ENCODE assay signal across 9 mouse cellular contexts in genomic region chr7:141972831-141973619, GRCm38 (mm10). TPM values are rescaled to one million over a fixed set of nuclear protein-coding genes. Genes with fewer than 3 reads are reported as not detected.
DNase-seq lines count a peak whose midpoint lies in the region; ATAC-seq and TF ChIP-seq lines count a peak whose summit lies in the region.
"Had no signal": no experiment of that assay in that cellular context is flagged by ENCODE, and none has a peak within 500 bp of the region (broad histone marks: within the 10 kb centered on the region; RNA-seq: fewer than 3 reads in every experiment).

No protein-coding gene starts in this region.

- no peaks in the 10 kb centered on the region for H3K9me3 ChIP-seq in forebrain, postnatal 0 days (ENCODE audit: low read length)
- H3K9me3 ChIP-seq: liver, embryonic 15.5 days had no signal

- no peak for ATAC-seq in forebrain, postnatal 0 days
- ATAC-seq in megakaryocyte progenitor cell, adult 5-6 weeks (replicated peaks; ENCODE audit: poor library complexity) = peak; percentile 76

- H3K36me3 ChIP-seq in heart, adult 2 months (ENCODE audit: control insufficient read depth, insufficient read depth, low read length) = no peaks in the 10 kb centered on the region
- H3K36me3 ChIP-seq in forebrain, postnatal 0 days (ENCODE audit: insufficient read depth) = no peaks in the 10 kb centered on the region
- H3K36me3 ChIP-seq in thymus, adult 2 months (ENCODE audit: control insufficient read depth, insufficient read depth, low read length) = no peaks in the 10 kb centered on the region
- H3K36me3 ChIP-seq: liver, embryonic 15.5 days had no signal

- no peaks in the 10 kb centered on the region for H3K4me1 ChIP-seq in heart, adult 2 months (ENCODE audit: control insufficient read depth, insufficient read depth, low read length)
- H3K4me1 ChIP-seq in forebrain, postnatal 0 days (ENCODE audit: insufficient read depth) = peaks cover 4% of the 10 kb centered on the region; the same call in 1 of the 2 replicates
- H3K4me1 ChIP-seq in thymus, adult 2 months (replicated peaks; ENCODE audit: control insufficient read depth, insufficient read depth, low read length) = peaks cover 7% of the 10 kb centered on the region
- H3K4me1 ChIP-seq: liver, embryonic 15.5 days had no signal

- no peak for TF ChIP-seq EP300 in heart, adult 2 months (IDR thresholded peaks at IDR 0.05; ENCODE audit: insufficient read depth, low read depth, low read length)

- no peak overlapping the region for H3K9ac ChIP-seq in heart, adult 2 months (ENCODE audit: low read depth, low read length)
- H3K9ac ChIP-seq in forebrain, postnatal 0 days = no peak overlapping the region
- H3K9ac ChIP-seq: liver, embryonic 15.5 days had no signal

- 18% methylated on average over 7 of the region's 7 CpGs for WGBS in heart, adult 2 months
- WGBS in forebrain, postnatal 0 days = 47% methylated on average over 7 of the region's 7 CpGs
- 15% methylated on average over 7 of the region's 7 CpGs for WGBS in thymus, adult 2 months

- DNase-seq in heart, adult 2 months = no peak
- DNase-seq in heart, adult 11 months = no peak
- peak; percentile 44 for DNase-seq in A20 (ENCODE audit: low read depth, low spot score)
- peak; percentile 82 for DNase-seq in brain, adult 2 months (ENCODE audit: low read depth, low spot score)
- DNase-seq in forebrain, postnatal 0 days = peak; percentile 36
- DNase-seq in thymus, adult 2 months = peak; percentile 47
- no peak for DNase-seq in spleen, adult 12 weeks (ENCODE audit: low spot score)

- intact Hi-C loops in heart, adult 2 months (cut with DNase I) = no loop called here

- no peak for TF ChIP-seq POLR2A in heart, adult 2 months (IDR thresholded peaks at IDR 0.05; ENCODE audit: insufficient read depth, low read depth, low read length)
- TF ChIP-seq POLR2A in thymus, adult 2 months (IDR thresholded peaks at IDR 0.05; ENCODE audit: control insufficient read depth, extremely low read depth, insufficient read depth, low read length, poor library complexity) = no peak

- no peak overlapping the region for H3K27ac ChIP-seq in heart, adult 2 months
- no peak overlapping the region for H3K27ac ChIP-seq in forebrain, postnatal 0 days (ENCODE audit: low read depth, low read length)
- H3K27ac ChIP-seq in thymus, adult 2 months (ENCODE audit: control insufficient read depth, insufficient read depth, low read length) = no peak overlapping the region
- H3K27ac ChIP-seq: liver, embryonic 15.5 days had no signal

- peak; percentile 43 for TF ChIP-seq CTCF in heart, adult 2 months (IDR thresholded peaks at IDR 0.05)
- peak; percentile 47 for TF ChIP-seq CTCF in forebrain, postnatal 0 days (IDR thresholded peaks at IDR 0.05; ENCODE audit: low read depth)
- TF ChIP-seq CTCF in thymus, adult 2 months (IDR thresholded peaks at IDR 0.05; ENCODE audit: borderline replicate concordance, control insufficient read depth, extremely low read depth, insufficient read depth, low read length, poor library complexity) = peak; percentile 3; the same call in 1 of the 2 replicates

- no peak overlapping the region for H3K4me2 ChIP-seq in forebrain, postnatal 0 days (ENCODE audit: low read depth)
- H3K4me2 ChIP-seq: liver, embryonic 15.5 days had no signal

- H3K79me2 ChIP-seq in heart, adult 2 months (replicated peaks; ENCODE audit: control insufficient read depth, insufficient read depth, low read length) = no peaks in the 10 kb centered on the region

- H3K27me3 ChIP-seq in heart, adult 2 months (ENCODE audit: control insufficient read depth, insufficient read depth, low read length) = no peaks in the 10 kb centered on the region
- no peaks in the 10 kb centered on the region for H3K27me3 ChIP-seq in forebrain, postnatal 0 days (ENCODE audit: insufficient read depth, low read length)
- H3K27me3 ChIP-seq in thymus, adult 2 months (ENCODE audit: control insufficient read depth, insufficient read depth, low read length) = no peaks in the 10 kb centered on the region
- H3K27me3 ChIP-seq: liver, embryonic 15.5 days had no signal

- H3K4me3 ChIP-seq in heart, adult 2 months = no peak overlapping the region
- H3K4me3 ChIP-seq in forebrain, postnatal 0 days (ENCODE audit: low read depth, low read length) = no peak overlapping the region
- H3K4me3 ChIP-seq in thymus, adult 2 months (ENCODE audit: control insufficient read depth, insufficient read depth, low read length) = no peak overlapping the region
- H3K4me3 ChIP-seq: liver, embryonic 15.5 days had no signal

RNA-seq across cellular contexts. Expression of gene Brsk2, which starts 23.5 kb away (rescaled TPM):
- under 1 TPM; 0.07 to 0.18 TPM for total RNA-seq in heart, adult 2 months (2021)
- polyA plus RNA-seq in heart, adult 2 months (2012; rRNA removed) = 0.20 and 0.23 TPM in 2 replicates
- total RNA-seq in forebrain, postnatal 0 days (2014; rRNA removed) = 107 and 132 TPM in 2 replicates
- 15.8 and 18.3 TPM in 2 replicates for polyA plus RNA-seq in forebrain, postnatal 0 days (2015; fragmentation: Nextera tagmentation; extraction: Ambion mirVana)
- total RNA-seq in megakaryocyte progenitor cell, adult 5-6 weeks (2015) = not detected in 2 replicates
- total RNA-seq in megakaryocyte progenitor cell, adult 5-6 weeks (2017) = 0.12 TPM in 1 of 2 replicates, not detected in the other
- 0.27 and 0.40 TPM in 2 replicates for polyA plus RNA-seq in thymus, adult 2 months (2012; rRNA removed)

RNA-seq across cellular contexts. Expression of gene Tollip, which starts 54.7 kb away (rescaled TPM):
- total RNA-seq in heart, adult 2 months (2021) = 10 to 100 TPM; 50.2 to 54.2 TPM
- polyA plus RNA-seq in heart, adult 2 months (2012; rRNA removed) = 66.3 and 95.4 TPM in 2 replicates
- total RNA-seq in forebrain, postnatal 0 days (2014; rRNA removed) = 73.4 and 89.8 TPM in 2 replicates
- 64.5 and 78.3 TPM in 2 replicates for polyA plus RNA-seq in forebrain, postnatal 0 days (2015; fragmentation: Nextera tagmentation; extraction: Ambion mirVana)
- total RNA-seq in megakaryocyte progenitor cell, adult 5-6 weeks (2015) = 26.9 and 27.8 TPM in 2 replicates
- total RNA-seq in megakaryocyte progenitor cell, adult 5-6 weeks (2017) = 26.6 and 30.6 TPM in 2 replicates
- 131 and 134 TPM in 2 replicates for polyA plus RNA-seq in thymus, adult 2 months (2012; rRNA removed)

Comparison
In these comparisons a context has a peak if more than half of its experiments do, and no peak if none do; other contexts are left out.
1. DNase-seq: peak in A20 (single experiment), brain, adult 2 months (single experiment), forebrain, postnatal 0 days (single experiment) and thymus, adult 2 months (single experiment); none in heart, adult 2 months (0 of 2), heart, adult 11 months (single experiment) and spleen, adult 12 weeks (single experiment).
2. RNA of gene Brsk2, which starts 23.5 kb away (total RNA-seq): 107 to 132 TPM in forebrain, postnatal 0 days; 0.07 to 0.18 TPM in heart, adult 2 months and 0.12 TPM in megakaryocyte progenitor cell, adult 5-6 weeks; every median in the first group is over 10 times any median in the second.
3. Peak in every context shown above with its lines, with median percentiles within 50 percentile points of each other: CTCF ChIP-seq.